Mouse (Mus musculus) limb, embryonic 11.5 days (tissue): ENCODE measurements at regions not wholly inside any gene's neighbourhood (a gene's known extent, or its start where the extent isn't known, plus 50 kb on each side); places are given as distances from the start of the nearest gene placed in this dataset. TPM values are rescaled to one million over a fixed set of nuclear protein-coding genes. Genes with fewer than 3 reads are reported as not detected.

Experiments
- ATAC-seq: fragments of 200-750 bp; cut with Nextera tagmentation; 2 replicates; pipeline ENCODE4 v1.8.0; 2017; ENCODE audit warnings: low read depth; ENCODE audit not compliant: insufficient number of reproducible peaks, low FRiP score, low TSS enrichment
- DNase-seq: peaks from one replicate; pipeline ENCODE4 v3.0.0-alpha.2; 2015; ENCODE audit warnings: low spot score
- H3K27ac ChIP-seq: fragments of 300-500 bp; sonication (generic); replicated peaks from 2 replicates; pipeline ENCODE4 v1.5.1; 2014; ENCODE audit warnings: low read depth, mild to moderate bottlenecking, low read length
- H3K27me3 ChIP-seq: fragments of 300-500 bp; sonication (generic); 2 replicates; pipeline ENCODE4 v1.6.1; 2014; ENCODE audit warnings: mild to moderate bottlenecking, low read length, mixed read lengths; ENCODE audit not compliant: control insufficient read depth, insufficient read depth
- H3K36me3 ChIP-seq: fragments of 300-500 bp; sonication (generic); 2 replicates; pipeline ENCODE4 v1.6.1; 2014; ENCODE audit warnings: mild to moderate bottlenecking, low read length, moderate library complexity, mixed read lengths; ENCODE audit not compliant: control insufficient read depth, insufficient read depth
- H3K4me1 ChIP-seq: fragments of 300-500 bp; sonication (generic); 2 replicates; pipeline ENCODE4 v1.6.1; 2014; ENCODE audit warnings: low read length, mixed read lengths; ENCODE audit not compliant: control insufficient read depth, insufficient read depth
- H3K4me2 ChIP-seq: fragments of 300-500 bp; sonication (generic); 2 replicates; pipeline ENCODE4 v1.6.1; 2014; ENCODE audit warnings: low read depth, mild to moderate bottlenecking, moderate library complexity; ENCODE audit not compliant: severe bottlenecking
- H3K4me3 ChIP-seq: fragments of 300-500 bp; sonication (generic); 2 replicates; pipeline ENCODE4 v1.5.1; 2014; ENCODE audit warnings: low read depth, low read length
- H3K9ac ChIP-seq: fragments of 300-500 bp; sonication (generic); 2 replicates; pipeline ENCODE4 v1.6.1; 2014; ENCODE audit warnings: mild to moderate bottlenecking, low read length
- H3K9me3 ChIP-seq: fragments of 300-500 bp; sonication (generic); 2 replicates; pipeline ENCODE4 v1.6.1; 2016; ENCODE audit warnings: low read length; ENCODE audit not compliant: control insufficient read depth
- WGBS: fragments of 180-500 bp; shearing (Covaris S2); extraction: QIAGEN DNeasy Blood & Tissue Kit; methylation state at CpG from one replicate; pipeline ENCODE4 v1.1.7; 2014; 5-methylcytosine and 5-hydroxymethylcytosine counted together
- microRNA-seq: library from miRNA; unstranded; fragments of <30 nt; microRNA quantifications from one replicate; pipeline ENCODE4, GENCODE M21; 2016

DNA sequence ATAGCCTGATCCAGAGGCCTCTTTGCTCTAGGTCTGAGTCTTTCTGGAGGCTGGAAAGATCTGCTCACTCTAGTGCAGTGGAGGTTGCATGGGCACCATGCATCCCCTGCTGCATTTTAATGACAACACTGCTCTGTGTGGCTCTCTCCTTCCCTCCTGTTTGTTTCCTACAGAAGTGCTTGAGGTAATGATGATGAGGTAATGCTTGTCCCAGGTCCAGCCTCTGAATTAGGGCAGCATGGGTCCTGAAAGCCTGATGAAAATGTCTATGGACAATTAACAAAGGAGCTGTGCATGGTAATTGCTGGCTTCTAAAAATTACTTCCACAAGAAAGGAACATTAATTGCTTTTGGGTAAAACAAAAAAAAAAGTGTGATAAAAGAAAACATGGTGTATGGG lies 69.3 kb upstream of the Adamts16 start:
- no peak overlapping the region for H3K9ac ChIP-seq
- H3K27me3 ChIP-seq: no peaks in the 10 kb centered on the region
- no peaks in the 10 kb centered on the region for H3K4me1 ChIP-seq
- no peaks in the 10 kb centered on the region for H3K9me3 ChIP-seq
- no peak overlapping the region for H3K4me2 ChIP-seq
- no peak for ATAC-seq
- no peak overlapping the region for H3K4me3 ChIP-seq
- no peaks in the 10 kb centered on the region for H3K36me3 ChIP-seq
- DNase-seq: no peak
- no peak overlapping the region for H3K27ac ChIP-seq

DNA sequence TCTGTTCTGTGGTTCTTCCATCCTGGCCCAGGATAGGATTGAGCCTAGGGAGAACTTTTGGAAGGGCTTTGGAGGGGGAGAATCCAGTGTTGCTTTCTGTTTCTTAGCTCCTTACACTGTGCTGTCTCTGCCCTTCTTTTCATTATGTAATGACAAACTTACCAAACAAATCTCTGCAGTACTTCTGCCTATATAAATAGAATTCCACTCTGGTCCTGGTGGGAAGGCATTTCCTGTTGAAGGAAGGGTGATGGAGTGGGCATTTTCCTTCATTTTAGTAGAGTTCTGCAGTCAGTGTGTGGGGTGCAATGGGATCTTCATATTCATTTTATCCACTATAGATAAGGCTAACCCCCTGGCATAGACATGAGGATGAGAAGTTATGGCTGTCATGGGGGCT lies 63.2 kb upstream of the Adamts16 start:
- no peaks in the 10 kb centered on the region for H3K4me1 ChIP-seq
- H3K36me3 ChIP-seq: no peaks in the 10 kb centered on the region
- no peak overlapping the region for H3K4me3 ChIP-seq
- H3K9ac ChIP-seq: no peak overlapping the region
- no peak overlapping the region for H3K4me2 ChIP-seq
- H3K27ac ChIP-seq: no peak overlapping the region
- DNase-seq: no peak
- no peaks in the 10 kb centered on the region for H3K9me3 ChIP-seq
- H3K27me3 ChIP-seq: no peaks in the 10 kb centered on the region
- no peak for ATAC-seq

DNA sequence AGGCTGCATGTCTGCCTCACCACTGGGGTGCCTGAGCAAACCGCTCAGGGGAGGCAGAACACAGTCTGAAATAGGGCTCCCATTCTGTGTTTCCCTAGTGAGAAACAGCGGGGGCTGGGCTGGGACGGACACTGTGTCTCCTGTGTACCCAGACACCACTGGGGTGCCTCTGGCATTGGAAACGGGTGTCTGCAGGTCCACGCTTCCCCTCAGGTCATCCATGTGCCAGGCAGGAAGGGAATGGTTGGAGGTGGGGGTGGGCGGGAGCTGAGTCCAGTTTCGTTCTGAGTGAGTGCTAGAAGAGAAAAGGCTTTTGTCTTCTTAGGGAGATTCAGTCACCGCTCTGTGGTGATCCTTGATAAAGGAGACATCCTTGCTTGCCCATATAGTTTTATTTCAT lies 62.2 kb upstream of the Adamts16 start:
- Histone ChIP-seq H3K4me3 (no peak overlapping the region), H3K27me3 (no peaks in the 10 kb centered on the region), H3K36me3 (no peaks in the 10 kb centered on the region), H3K4me1 (no peaks in the 10 kb centered on the region), H3K9me3 (no peaks in the 10 kb centered on the region), H3K27ac (no peak overlapping the region), H3K9ac (no peak overlapping the region), H3K4me2 (no peak overlapping the region)
- ATAC-seq: no peak
- DNase-seq: no peak
- WGBS: 79% methylated on average over 8 of the region's 8 CpGs

DNA sequence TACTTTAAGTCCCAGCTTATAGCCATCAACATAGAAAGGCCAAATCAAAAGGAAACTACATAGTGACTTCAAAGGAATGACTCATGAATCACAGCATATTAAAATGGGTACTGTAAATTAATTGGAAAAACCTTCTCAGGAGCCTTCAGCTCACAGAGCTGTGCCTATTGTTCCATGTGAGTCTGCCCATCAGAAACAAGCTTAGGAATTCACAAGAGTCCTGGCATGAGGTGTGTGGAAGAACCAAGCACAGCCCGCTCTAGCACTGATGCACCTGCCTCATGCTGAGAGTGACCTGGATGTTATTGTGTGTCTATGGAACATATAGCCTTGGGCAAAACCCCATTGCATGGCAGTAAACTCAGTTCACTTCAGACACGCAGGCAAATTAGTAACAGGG lies 61.5 kb upstream of the Adamts16 start:
- Histone ChIP-seq H3K4me3 (no peak overlapping the region), H3K4me1 (no peaks in the 10 kb centered on the region), H3K36me3 (no peaks in the 10 kb centered on the region), H3K9ac (no peak overlapping the region), H3K27ac (no peak overlapping the region), H3K4me2 (no peak overlapping the region), H3K27me3 (no peaks in the 10 kb centered on the region), H3K9me3 (no peaks in the 10 kb centered on the region)
- ATAC-seq (no peak), DNase-seq (no peak)
- WGBS: 77% methylated on average over 2 of the region's 2 CpGs

DNA sequence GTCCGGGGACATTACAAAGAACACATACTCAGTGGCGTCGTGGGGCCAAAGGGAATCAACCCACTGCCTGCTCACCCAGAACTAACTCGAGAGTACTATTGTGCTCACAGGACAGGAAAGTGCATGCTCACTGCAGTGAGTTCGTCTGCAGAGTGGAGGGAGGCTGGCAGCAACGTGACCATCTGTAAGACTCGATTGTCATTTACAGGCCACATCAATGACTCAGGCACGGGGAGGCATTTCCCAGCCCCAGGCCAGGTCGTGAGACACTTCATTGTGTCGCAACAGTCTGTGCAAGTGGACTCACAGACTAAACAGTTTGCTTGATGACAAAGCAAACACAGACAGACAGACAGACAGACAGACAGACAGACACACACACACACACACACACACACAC lies 61.1 kb upstream of the Adamts16 start:
- WGBS: 57% methylated on average over 10 of the region's 10 CpGs
- no peak overlapping the region for H3K27ac ChIP-seq
- H3K9me3 ChIP-seq: no peaks in the 10 kb centered on the region
- H3K4me3 ChIP-seq: no peak overlapping the region
- no peaks in the 10 kb centered on the region for H3K36me3 ChIP-seq
- no peak overlapping the region for H3K9ac ChIP-seq
- ATAC-seq (no peak), DNase-seq (no peak)
- no peaks in the 10 kb centered on the region for H3K4me1 ChIP-seq
- H3K27me3 ChIP-seq: no peaks in the 10 kb centered on the region
- H3K4me2 ChIP-seq: no peak overlapping the region

DNA sequence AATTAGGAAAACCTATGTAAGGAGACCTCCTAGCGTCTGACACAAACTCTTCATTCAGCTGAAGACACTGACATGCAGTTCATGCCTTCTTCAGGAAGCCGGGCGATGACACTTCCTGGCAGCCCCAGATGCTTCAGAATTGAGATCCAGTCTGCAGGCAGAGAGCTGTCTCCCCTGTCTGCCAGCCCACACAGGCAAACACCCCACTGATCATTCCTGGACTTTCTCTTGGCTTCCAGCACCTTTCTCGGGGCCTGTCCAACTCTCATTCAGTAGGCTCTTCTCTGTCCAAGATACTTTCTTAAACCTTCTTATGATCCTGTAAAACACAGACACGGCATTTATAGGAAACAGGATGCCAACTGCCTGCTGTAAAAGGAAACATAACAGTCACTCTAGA lies 50.0 kb upstream of the Adamts16 start:
- ATAC-seq: no peak
- WGBS: 69% methylated on average over 5 of the region's 5 CpGs
- no peaks in the 10 kb centered on the region for H3K36me3 ChIP-seq

More for the DNA sequence above, 50.0 kb upstream of the Adamts16 start:
- H3K27me3 ChIP-seq: no peaks in the 10 kb centered on the region
- DNase-seq: no peak
- no peaks in the 10 kb centered on the region for H3K9me3 ChIP-seq
- H3K4me2 ChIP-seq: no peak overlapping the region
- H3K27ac ChIP-seq: no peak overlapping the region
- no peaks in the 10 kb centered on the region for H3K4me1 ChIP-seq
- no peak overlapping the region for H3K9ac ChIP-seq
- no peak overlapping the region for H3K4me3 ChIP-seq

Small RNA genes in the stretch of these regions (microRNA-seq; reads per million reads assigned to microRNA genes)
- gene Mir466f-4: not detected
